24 mouse cellular contexts compared by ENCODE assay signal in the genomic region with DNA sequence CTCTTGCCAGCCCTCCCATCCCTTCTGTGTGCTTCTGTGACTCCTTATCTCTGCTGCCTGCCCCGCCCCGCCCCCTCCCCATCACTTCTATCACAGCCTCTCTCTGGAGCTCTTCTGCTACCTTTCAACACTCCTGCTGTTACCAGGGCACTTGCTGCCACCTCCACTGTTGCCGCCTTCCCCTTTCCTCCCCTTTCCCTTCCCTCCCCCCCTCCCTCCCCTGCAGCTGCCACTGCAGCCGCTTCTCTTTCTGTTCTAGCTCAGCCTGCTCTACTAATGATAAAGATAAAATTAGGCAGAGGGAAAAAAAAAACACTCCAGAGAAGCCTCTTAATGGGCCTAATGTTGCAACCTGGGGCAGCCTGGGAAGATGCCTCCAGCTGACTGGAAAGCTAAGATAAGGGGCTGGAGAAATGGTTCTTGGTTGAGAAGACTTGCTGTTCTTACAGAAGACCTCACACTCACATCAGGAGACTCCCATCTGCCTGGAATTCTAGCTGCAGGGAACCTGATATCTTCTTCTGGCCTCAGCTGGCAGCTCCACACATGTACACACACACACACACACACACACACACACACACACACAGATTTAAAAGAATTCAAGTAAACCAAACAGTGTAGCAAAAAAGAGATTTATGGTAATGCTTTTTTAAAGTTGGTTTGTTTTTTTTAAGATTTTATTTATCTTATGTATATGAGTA. TPM values are rescaled to one million over a fixed set of nuclear protein-coding genes. Genes with fewer than 3 reads are reported as not detected.
A peak's percentile ranks its signal among the peaks of the same experiment; 100 is the strongest.
DNase-seq lines count a peak whose midpoint lies in the region; ATAC-seq and TF ChIP-seq lines count a peak whose summit lies in the region.
"Had no signal": no experiment of that assay in that cellular context is flagged by ENCODE, and none has a peak within 500 bp of the region (broad histone marks: within the 10 kb centered on the region; RNA-seq: fewer than 3 reads in every experiment).

No protein-coding gene starts in this region.

- no peak overlapping the region for H3K9ac ChIP-seq in hindbrain, embryonic 13.5 days
- no peak overlapping the region for H3K9ac ChIP-seq in hindbrain, embryonic 16.5 days (ENCODE audit: low read depth, low read length)
- H3K9ac ChIP-seq in hindbrain, embryonic 14.5 days, result no peak overlapping the region
- no peak overlapping the region for H3K9ac ChIP-seq in midbrain, postnatal 0 days (replicated peaks; ENCODE audit: low read length, poor library complexity, severe bottlenecking)
- H3K9ac ChIP-seq: hindbrain, embryonic 15.5 days; limb, embryonic 15.5 days; lung, embryonic 14.5 days had no signal

- peaks cover 39% of the 10 kb centered on the region for H3K4me1 ChIP-seq in heart, embryonic 10.5 days
- peaks cover 15% of the 10 kb centered on the region for H3K4me1 ChIP-seq in hindbrain, embryonic 13.5 days (replicated peaks)
- no peaks in the 10 kb centered on the region; the same call in 1 of the 2 replicates for H3K4me1 ChIP-seq in hindbrain, embryonic 16.5 days (ENCODE audit: control insufficient read depth, insufficient read depth, low read depth, low read length)
- H3K4me1 ChIP-seq in hindbrain, embryonic 14.5 days (replicated peaks; ENCODE audit: control insufficient read depth, insufficient read depth, low read length), result peaks cover 2% of the 10 kb centered on the region; the same call in 1 of the 2 replicates
- no peaks in the 10 kb centered on the region for H3K4me1 ChIP-seq in midbrain, postnatal 0 days (ENCODE audit: insufficient read depth, low read length)

- H3K27ac ChIP-seq in heart, embryonic 10.5 days, result peak overlapping the region; percentile 75
- peak overlapping the region; percentile 52 for H3K27ac ChIP-seq in hindbrain, embryonic 13.5 days
- H3K27ac ChIP-seq in hindbrain, embryonic 16.5 days (ENCODE audit: low read depth, low read length), result no peak overlapping the region
- H3K27ac ChIP-seq in hindbrain, embryonic 14.5 days, result no peak overlapping the region
- no peak overlapping the region for H3K27ac ChIP-seq in midbrain, postnatal 0 days (ENCODE audit: low read depth, low read length)
- H3K27ac ChIP-seq: hindbrain, embryonic 15.5 days; limb, embryonic 15.5 days had no signal

- no peak for TF ChIP-seq CTCF in midbrain, postnatal 0 days (IDR thresholded peaks at IDR 0.05)

- intact Hi-C loops in heart, postnatal 14 days (cut with DNase I), result no loop called here

- H3K4me2 ChIP-seq in hindbrain, embryonic 13.5 days, result no peak overlapping the region
- H3K4me2 ChIP-seq in hindbrain, embryonic 16.5 days (ENCODE audit: low read length), result no peak overlapping the region
- H3K4me2 ChIP-seq in hindbrain, embryonic 14.5 days (replicated peaks), result no peak overlapping the region
- H3K4me2 ChIP-seq in midbrain, postnatal 0 days (ENCODE audit: low read depth, low read length, poor library complexity, severe bottlenecking), result no peak overlapping the region
- H3K4me2 ChIP-seq: hindbrain, embryonic 15.5 days; limb, embryonic 15.5 days; lung, embryonic 14.5 days had no signal

- no peak for ATAC-seq in hindbrain, embryonic 13.5 days (ENCODE audit: low FRiP score)
- ATAC-seq in hindbrain, embryonic 16.5 days, result no peak
- no peak for ATAC-seq in hindbrain, embryonic 14.5 days (ENCODE audit: low FRiP score)
- no peak for ATAC-seq in midbrain, postnatal 0 days (ENCODE audit: low FRiP score)
- ATAC-seq: activated CD4-positive, CD25-positive, alpha-beta regulatory T cell, adult 4 months had no signal

- no peaks in the 10 kb centered on the region for H3K27me3 ChIP-seq in heart, embryonic 10.5 days (ENCODE audit: insufficient read depth, poor library complexity, severe bottlenecking)
- H3K27me3 ChIP-seq in hindbrain, embryonic 13.5 days, result 0 out of 2 replicates have a peak, but pooled peaks cover 8% of the 10 kb centered on the region
- H3K27me3 ChIP-seq in hindbrain, embryonic 16.5 days (replicated peaks; ENCODE audit: control insufficient read depth, insufficient read depth, low read length), result no peaks in the 10 kb centered on the region; the same call in 1 of the 2 replicates
- H3K27me3 ChIP-seq in hindbrain, embryonic 14.5 days (ENCODE audit: control insufficient read depth, insufficient read depth, low read length), result no peaks in the 10 kb centered on the region
- no peaks in the 10 kb centered on the region for H3K27me3 ChIP-seq in midbrain, postnatal 0 days (ENCODE audit: insufficient read depth, low read length)
- H3K27me3 ChIP-seq: hindbrain, embryonic 15.5 days had no signal

- WGBS in heart, embryonic 10.5 days, result 3% methylated on average over 4 of the region's 4 CpGs
- WGBS in hindbrain, embryonic 13.5 days, result 16% methylated on average over 4 of the region's 4 CpGs
- 25% methylated on average over 4 of the region's 4 CpGs for WGBS in hindbrain, embryonic 16.5 days
- 26% methylated on average over 4 of the region's 4 CpGs for WGBS in hindbrain, embryonic 14.5 days
- WGBS in midbrain, postnatal 0 days, result 27% methylated on average over 4 of the region's 4 CpGs

- DNase-seq in heart, embryonic 10.5 days (ENCODE audit: low spot score), result peak; percentile 91
- no peak for DNase-seq in heart, postnatal 14 days
- peak; percentile 65 for DNase-seq in NIH3T3 (ENCODE audit: low read depth)
- peak; percentile 22 for DNase-seq in hindbrain, embryonic 14.5 days (ENCODE audit: low spot score)
- DNase-seq in thymus, postnatal 10 days (ENCODE audit: low spot score in 2 of 2), result no peak
- DNase-seq in midbrain, postnatal 0 days (ENCODE audit: low spot score), result no peak
- DNase-seq: cerebellum, adult 18-20 months; gastrocnemius, postnatal 10 days; kidney, adult 2 months; right cerebral cortex, adult 18-20 months had no signal

- H3K36me3 ChIP-seq in heart, embryonic 10.5 days, result no peaks in the 10 kb centered on the region
- no peaks in the 10 kb centered on the region for H3K36me3 ChIP-seq in hindbrain, embryonic 13.5 days
- no peaks in the 10 kb centered on the region for H3K36me3 ChIP-seq in hindbrain, embryonic 16.5 days (ENCODE audit: control insufficient read depth, insufficient read depth, low read length)
- H3K36me3 ChIP-seq in hindbrain, embryonic 14.5 days (replicated peaks; ENCODE audit: control insufficient read depth, insufficient read depth), result no peaks in the 10 kb centered on the region
- no peaks in the 10 kb centered on the region for H3K36me3 ChIP-seq in midbrain, postnatal 0 days (ENCODE audit: insufficient read depth, low read length)
- H3K36me3 ChIP-seq: G1E; hindbrain, embryonic 15.5 days; limb, embryonic 15.5 days had no signal

- no peak overlapping the region for H3K4me3 ChIP-seq in heart, embryonic 10.5 days
- H3K4me3 ChIP-seq in hindbrain, embryonic 13.5 days, result no peak overlapping the region
- H3K4me3 ChIP-seq in hindbrain, embryonic 16.5 days (ENCODE audit: low read length), result no peak overlapping the region
- H3K4me3 ChIP-seq in hindbrain, embryonic 14.5 days (replicated peaks; ENCODE audit: low read length), result no peak overlapping the region
- no peak overlapping the region for H3K4me3 ChIP-seq in midbrain, postnatal 0 days (ENCODE audit: low read depth, low read length)
- H3K4me3 ChIP-seq: erythroblast, embryonic 14.5 days; hindbrain, embryonic 15.5 days; limb, embryonic 15.5 days had no signal

- no peaks in the 10 kb centered on the region for H3K9me3 ChIP-seq in heart, embryonic 10.5 days
- H3K9me3 ChIP-seq in hindbrain, embryonic 13.5 days, result no peaks in the 10 kb centered on the region
- H3K9me3 ChIP-seq in hindbrain, embryonic 16.5 days (ENCODE audit: control insufficient read depth, low read length), result no peaks in the 10 kb centered on the region
- H3K9me3 ChIP-seq in hindbrain, embryonic 14.5 days (ENCODE audit: control insufficient read depth, low read length), result no peaks in the 10 kb centered on the region
- H3K9me3 ChIP-seq in midbrain, postnatal 0 days (ENCODE audit: low read length), result no peaks in the 10 kb centered on the region
- H3K9me3 ChIP-seq: G1E; hindbrain, embryonic 15.5 days; limb, embryonic 15.5 days had no signal

RNA-seq across cellular contexts. Expression of gene Loxl1, which starts 13.6 kb away (rescaled TPM):
- 35.7 and 36.1 TPM in 2 replicates for polyA plus RNA-seq in heart, embryonic 10.5 days (2016; fragmentation: Nextera tagmentation; extraction: Ambion mirVana)
- 10 to 100 TPM; 50.5 to 53.2 TPM for total RNA-seq in heart, postnatal 14 days (2021)
- polyA plus RNA-seq in hindbrain, embryonic 13.5 days (2015; fragmentation: Nextera tagmentation; extraction: Ambion mirVana), result 8.0 and 8.1 TPM in 2 replicates
- 7.4 and 10.2 TPM in 2 replicates for polyA plus RNA-seq in hindbrain, embryonic 16.5 days (2015; fragmentation: Nextera tagmentation; extraction: Ambion mirVana)
- polyA plus RNA-seq in hindbrain, embryonic 14.5 days (2014; fragmentation: Nextera tagmentation; extraction: Ambion mirVana), result 7.9 and 9.6 TPM in 2 replicates
- total RNA-seq in midbrain, postnatal 0 days (2014; rRNA removed), result 5.9 and 10.6 TPM in 2 replicates
- 6.6 and 7.0 TPM in 2 replicates for polyA plus RNA-seq in midbrain, postnatal 0 days (2015; fragmentation: Nextera tagmentation; extraction: Ambion mirVana)
- total RNA-seq: G1E; neutrophil, adult 5-6 weeks had no signal
- polyA plus RNA-seq: activated CD4-positive, CD25-positive, alpha-beta regulatory T cell, adult 4 months; G1E had no signal

RNA-seq across cellular contexts. Expression of gene Tbc1d21, which starts 43.6 kb away (rescaled TPM):
- polyA plus RNA-seq in heart, embryonic 10.5 days (2016; fragmentation: Nextera tagmentation; extraction: Ambion mirVana), result not detected in 2 replicates
- total RNA-seq in heart, postnatal 14 days (2021), result not detected
- polyA plus RNA-seq in hindbrain, embryonic 13.5 days (2015; fragmentation: Nextera tagmentation; extraction: Ambion mirVana), result not detected in 2 replicates
- polyA plus RNA-seq in hindbrain, embryonic 16.5 days (2015; fragmentation: Nextera tagmentation; extraction: Ambion mirVana), result not detected in 2 replicates
- polyA plus RNA-seq in hindbrain, embryonic 14.5 days (2014; fragmentation: Nextera tagmentation; extraction: Ambion mirVana), result not detected in 2 replicates
- not detected in 2 replicates for total RNA-seq in midbrain, postnatal 0 days (2014; rRNA removed)
- not detected in 2 replicates for polyA plus RNA-seq in midbrain, postnatal 0 days (2015; fragmentation: Nextera tagmentation; extraction: Ambion mirVana)
- total RNA-seq: G1E; gastrocnemius, postnatal 10 days; left cerebral cortex, adult 18-20 months; megakaryocyte, adult 5-6 weeks; neutrophil, adult 5-6 weeks had no signal
- polyA plus RNA-seq: activated CD4-positive, CD25-positive, alpha-beta regulatory T cell, adult 4 months; C2C12; erythroblast, embryonic 14.5 days; G1E; hindbrain, embryonic 15.5 days; kidney, adult 2 months; large intestine, adult 2 months; limb, embryonic 15.5 days; lung, embryonic 14.5 days; spleen, adult 2 months had no signal

Comparison
In these comparisons a context has a peak if more than half of its experiments do, and no peak if none do; other contexts are left out.
1. DNase-seq: peak in heart, embryonic 10.5 days (single experiment), NIH3T3 (single experiment) and hindbrain, embryonic 14.5 days (single experiment); none in heart, postnatal 14 days (0 of 2), thymus, postnatal 10 days (0 of 2) and midbrain, postnatal 0 days (single experiment).
2. H3K27ac ChIP-seq: peak in heart, embryonic 10.5 days (single experiment) and hindbrain, embryonic 13.5 days (single experiment); none in hindbrain, embryonic 16.5 days (single experiment), hindbrain, embryonic 14.5 days (single experiment) and midbrain, postnatal 0 days (single experiment).